Mouse (Mus musculus) brain, embryonic 14.5 days (tissue): ENCODE results near the gene Hmga1. TPM values are rescaled to one million over a fixed set of nuclear protein-coding genes. Genes with fewer than 3 reads are reported as not detected.

Experiments used
- DNase-seq: peaks from one replicate; pipeline ENCODE4 v3.0.0-alpha.2; 2011; ENCODE audit warnings: low read depth
- CTCF ChIP-seq: fragments of 200-500 bp; IDR thresholded peaks from 2 replicates; pipeline ENCODE4 v1.5.1; 2012; ENCODE audit warnings: inconsistent platforms, mild to moderate bottlenecking, moderate library complexity, borderline replicate concordance; ENCODE audit not compliant: insufficient read depth, insufficient read length; ENCODE audit errors: extremely low read depth
- POLR2A ChIP-seq: fragments of 200-500 bp; IDR thresholded peaks from 2 replicates; pipeline ENCODE4 v1.6.1; 2012; ENCODE audit warnings: mild to moderate bottlenecking, inconsistent platforms, borderline replicate concordance; ENCODE audit not compliant: poor library complexity, insufficient read depth, insufficient read length, severe bottlenecking; ENCODE audit errors: extremely low read depth
- polyA plus RNA-seq: library from polyadenylated mRNA; depleted of rRNA; stranded (reverse); fragments of >200 nt; gene quantifications from 2 replicates; pipeline ENCODE4 v1.2.3, GENCODE M21; 2012; rRNA removed

Hmga1 gene
- polyA plus RNA-seq, 1 experiment, result 130 TPM

- TF ChIP-seq CTCF, result no peak
- TF ChIP-seq POLR2A, result no peak
- DNase-seq, result no peak
These were observed 40.3 kb downstream of the Hmga1 start for GRCm38 (mm10) chr17:27596376-27597190.

GRCm38 (mm10) chr17:27600286-27600685, 44.0 kb downstream of the Hmga1 start:
- TF ChIP-seq POLR2A (no peak), CTCF (no peak)
- DNase-seq, result no peak

- DNase-seq, result no peak
- TF ChIP-seq CTCF, result no peak
These were observed 44.6 kb downstream of the Hmga1 start for GRCm38 (mm10) chr17:27600869-27601268.

- TF ChIP-seq CTCF (no peak), POLR2A (no peak)
These were observed 46.7 kb downstream of the Hmga1 start for GRCm38 (mm10) chr17:27603036-27603435.

GRCm38 (mm10) chr17:27603522-27604234, 47.4 kb downstream of the Hmga1 start:
- DNase-seq, result peak; percentile 48
- TF ChIP-seq POLR2A (no peak), CTCF (no peak)

More at GRCm38 (mm10) chr17:27603036-27603435, 46.7 kb downstream of the Hmga1 start:
- DNase-seq, result no peak

GRCm38 (mm10) chr17:27609576-27609975, 53.3 kb downstream of the Hmga1 start:
- TF ChIP-seq POLR2A, result no peak
- no peak for TF ChIP-seq CTCF
- no peak for DNase-seq

- DNase-seq, result no peak
- TF ChIP-seq POLR2A, result no peak
- TF ChIP-seq CTCF, result no peak
These were observed 54.6 kb downstream of the Hmga1 start for GRCm38 (mm10) chr17:27610679-27611518.

- DNase-seq, result no peak
- TF ChIP-seq CTCF (no peak), POLR2A (no peak)
These were observed 55.2 kb downstream of the Hmga1 start for GRCm38 (mm10) chr17:27611519-27611884.

- no peak for DNase-seq
- TF ChIP-seq CTCF (no peak), POLR2A (no peak)
These were observed 55.7 kb downstream of the Hmga1 start for GRCm38 (mm10) chr17:27611994-27612393.

GRCm38 (mm10) chr17:27613016-27613415, 56.7 kb downstream of the Hmga1 start:
- no peak for TF ChIP-seq POLR2A
- TF ChIP-seq CTCF, result no peak
- DNase-seq, result no peak

Other genes starting within 250 kb of the Hmga1 start
- 16.3 and 28.0 TPM in 2 replicates for gene Grm4, start 35.1 kb upstream of the Hmga1 start, polyA plus RNA-seq
- gene AI413582, start 9.3 kb downstream of the Hmga1 start, polyA plus RNA-seq, result 35.8 and 53.5 TPM in 2 replicates
- gene Nudt3, start 67.0 kb downstream of the Hmga1 start, polyA plus RNA-seq, result 263 and 287 TPM in 2 replicates
- gene RPS10-NUDT3, start 78.7 kb downstream of the Hmga1 start, polyA plus RNA-seq, result not detected in 2 replicates
- gene Rps10, start 80.2 kb downstream of the Hmga1 start, polyA plus RNA-seq, result 1,098 and 1,286 TPM in 2 replicates
- gene Pacsin1, start 99.0 kb downstream of the Hmga1 start, polyA plus RNA-seq, result 19.0 and 27.8 TPM in 2 replicates
- 1.1 and 1.3 TPM in 2 replicates for gene Spdef, start 172.5 kb downstream of the Hmga1 start, polyA plus RNA-seq